Mouse (Mus musculus) forebrain, embryonic 16.5 days (tissue): Measurements from ENCODE around the gene Guca1b. TPM values are rescaled to one million over a fixed set of nuclear protein-coding genes. Genes with fewer than 3 reads are reported as not detected.

ENCODE experiments used
- ATAC-seq: fragments of 200-750 bp; cut with Nextera tagmentation; 2 replicates; pipeline ENCODE4 v1.8.0; 2017; ENCODE audit warnings: mild to moderate bottlenecking, moderate library complexity
- H3K27ac ChIP-seq: fragments of 300-500 bp; sonication (generic); 2 replicates; pipeline ENCODE4 v1.5.1; 2014; ENCODE audit warnings: low read length, control low read depth
- H3K27me3 ChIP-seq: fragments of 300-500 bp; sonication (generic); replicated peaks from 2 replicates; pipeline ENCODE4 v1.6.1; 2014; ENCODE audit warnings: low read length; ENCODE audit not compliant: control insufficient read depth, insufficient read depth
- H3K36me3 ChIP-seq: fragments of 300-500 bp; sonication (generic); 2 replicates; pipeline ENCODE4 v1.6.1; 2014; ENCODE audit not compliant: control insufficient read depth, insufficient read depth
- H3K4me1 ChIP-seq: fragments of 300-500 bp; sonication (generic); replicated peaks from 2 replicates; pipeline ENCODE4 v1.6.1; 2014; ENCODE audit warnings: low read length; ENCODE audit not compliant: control insufficient read depth, insufficient read depth
- H3K4me2 ChIP-seq: fragments of 300-500 bp; sonication (generic); 2 replicates; pipeline ENCODE4 v1.6.1; 2014; ENCODE audit warnings: mild to moderate bottlenecking, low read length, control low read depth
- H3K4me3 ChIP-seq: fragments of 300-500 bp; sonication (generic); replicated peaks from 2 replicates; pipeline ENCODE4 v1.5.1; 2014; ENCODE audit warnings: mild to moderate bottlenecking, low read length, control low read depth
- H3K9ac ChIP-seq: fragments of 300-500 bp; sonication (generic); replicated peaks from 2 replicates; pipeline ENCODE4 v1.6.1; 2014; ENCODE audit warnings: low read depth, low read length, control low read depth
- H3K9me3 ChIP-seq: fragments of 300-500 bp; sonication (generic); 2 replicates; pipeline ENCODE4 v1.6.1; 2016; ENCODE audit warnings: low read length; ENCODE audit not compliant: control insufficient read depth
- WGBS: fragments of 180-500 bp; shearing (Covaris S2); extraction: QIAGEN DNeasy Blood & Tissue Kit; methylation state at CpG from one replicate; pipeline ENCODE4 v1.1.7; 2014; 5-methylcytosine and 5-hydroxymethylcytosine counted together
- polyA plus RNA-seq: library from polyadenylated mRNA; unstranded; fragments of >200 nt; fragmentation: Nextera tagmentation; extraction: Ambion mirVana; gene quantifications from 2 replicates; pipeline ENCODE4 v1.2.1, GENCODE M21; 2015

Guca1b gene
- polyA plus RNA-seq, 1 experiment from 2014 or later = 0.37 TPM

- Histone ChIP-seq H3K27me3 (no peaks in the 10 kb centered on the region), H3K36me3 (peaks cover 26% of the 10 kb centered on the region), H3K4me2 (no peak overlapping the region), H3K27ac (no peak overlapping the region), H3K9ac (no peak overlapping the region), H3K4me3 (no peak overlapping the region), H3K9me3 (no peaks in the 10 kb centered on the region), H3K4me1 (no peaks in the 10 kb centered on the region)
- no peak for ATAC-seq
- WGBS = 87% methylated on average over 6 of the region's 6 CpGs
Measured at GRCm38 (mm10) chr17:47376779-47377280, 8.4 kb upstream of the Guca1b start.

GRCm38 (mm10) chr17:47378133-47378532, 7.1 kb upstream of the Guca1b start:
- Histone ChIP-seq H3K9ac (no peak overlapping the region), H3K4me3 (no peak overlapping the region), H3K27ac (no peak overlapping the region), H3K4me2 (no peak overlapping the region), H3K27me3 (no peaks in the 10 kb centered on the region), H3K9me3 (no peaks in the 10 kb centered on the region), H3K36me3 (peaks cover 19% of the 10 kb centered on the region), H3K4me1 (no peaks in the 10 kb centered on the region)
- 84% methylated on average over 15 of the region's 15 CpGs for WGBS
- no peak for ATAC-seq

DNA sequence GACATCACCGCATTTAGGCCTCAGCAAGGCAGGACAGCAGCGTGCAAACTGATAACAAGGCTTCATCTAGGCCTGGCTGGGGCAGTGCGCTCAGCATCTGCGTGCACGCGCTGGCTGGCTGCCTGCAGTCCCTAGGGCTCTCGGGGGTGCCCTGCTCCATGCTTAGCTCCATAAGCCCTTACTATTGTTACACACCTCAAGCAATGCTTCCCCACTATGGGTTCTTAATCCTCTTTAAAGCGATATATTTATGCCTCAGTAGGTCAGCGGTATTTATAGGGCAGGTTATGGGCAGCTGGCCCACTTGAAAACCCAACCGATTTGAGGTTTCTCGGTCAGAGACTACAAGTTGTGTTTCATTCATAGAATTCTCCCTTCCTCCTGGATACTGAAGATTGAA, 3.3 kb upstream of the Guca1b start:
- 37% methylated on average over 11 of the region's 11 CpGs for WGBS
- no peak overlapping the region for H3K27ac ChIP-seq
- H3K36me3 ChIP-seq = peaks cover 12% of the 10 kb centered on the region
- H3K4me2 ChIP-seq = no peak overlapping the region
- H3K4me3 ChIP-seq = no peak overlapping the region
- H3K9me3 ChIP-seq = no peaks in the 10 kb centered on the region
- no peaks in the 10 kb centered on the region for H3K27me3 ChIP-seq
- H3K4me1 ChIP-seq = no peaks in the 10 kb centered on the region
- no peak for ATAC-seq
- no peak overlapping the region for H3K9ac ChIP-seq

GRCm38 (mm10) chr17:47383266-47383665, 1.9 kb upstream of the Guca1b start:
- Histone ChIP-seq H3K4me2 (no peak overlapping the region), H3K27ac (no peak overlapping the region), H3K9me3 (no peaks in the 10 kb centered on the region), H3K27me3 (no peaks in the 10 kb centered on the region), H3K9ac (no peak overlapping the region), H3K36me3 (peaks cover 9% of the 10 kb centered on the region), H3K4me3 (no peak overlapping the region), H3K4me1 (no peaks in the 10 kb centered on the region)
- no peak for ATAC-seq
- WGBS = 86% methylated on average over 4 of the region's 4 CpGs

DNA sequence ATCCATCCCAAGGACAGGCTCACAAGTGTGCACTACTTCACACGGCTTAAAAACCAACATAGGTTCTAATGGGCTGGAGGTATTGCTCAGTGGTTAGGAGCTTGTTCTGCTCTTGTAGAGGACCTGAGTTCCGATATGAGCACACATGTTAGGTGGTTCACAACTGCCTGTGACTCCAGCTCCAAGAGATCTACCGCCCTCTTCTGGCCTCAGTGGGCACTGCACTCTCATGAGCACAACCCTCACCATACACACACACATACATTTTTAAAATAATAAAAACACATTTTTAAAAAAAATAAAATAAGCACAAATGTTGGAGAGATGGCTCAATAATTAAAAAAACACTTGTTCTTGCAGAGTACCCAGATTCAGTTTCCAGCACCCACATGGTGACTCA, 1.1 kb upstream of the Guca1b start:
- no peaks in the 10 kb centered on the region for H3K9me3 ChIP-seq
- ATAC-seq = no peak
- no peaks in the 10 kb centered on the region for H3K27me3 ChIP-seq
- H3K4me1 ChIP-seq = no peaks in the 10 kb centered on the region
- H3K9ac ChIP-seq = no peak overlapping the region
- no peak overlapping the region for H3K27ac ChIP-seq
- no peak overlapping the region for H3K4me3 ChIP-seq
- no peak overlapping the region for H3K4me2 ChIP-seq
- 90% methylated on average over 3 of the region's 3 CpGs for WGBS
- H3K36me3 ChIP-seq = peaks cover 9% of the 10 kb centered on the region

DNA sequence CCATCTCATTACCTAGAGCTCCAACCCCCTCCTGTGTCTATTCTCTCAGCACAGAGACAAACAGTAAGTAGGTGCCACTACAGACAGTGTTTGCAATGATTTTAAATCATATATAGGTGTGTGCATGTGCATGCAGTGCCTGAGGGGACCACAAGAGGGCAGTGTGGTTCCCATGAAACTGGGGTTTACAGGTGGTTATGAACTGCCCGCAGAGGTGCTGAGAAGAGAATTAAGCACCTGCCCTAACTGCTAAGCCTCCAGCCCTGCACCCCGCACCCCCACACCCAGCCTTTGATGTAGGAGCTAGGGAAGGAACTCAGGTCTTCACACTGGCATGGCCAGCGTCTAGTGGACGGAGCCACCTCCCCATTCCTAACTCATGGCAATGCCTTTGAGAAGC, 1.5 kb downstream of the Guca1b start:
- Histone ChIP-seq H3K9me3 (no peaks in the 10 kb centered on the region), H3K27me3 (no peaks in the 10 kb centered on the region), H3K36me3 (no peaks in the 10 kb centered on the region), H3K4me2 (no peak overlapping the region), H3K9ac (no peak overlapping the region), H3K4me3 (no peak overlapping the region), H3K4me1 (no peaks in the 10 kb centered on the region), H3K27ac (no peak overlapping the region)
- 54% methylated on average over 4 of the region's 4 CpGs for WGBS
- no peak for ATAC-seq

GRCm38 (mm10) chr17:47394223-47394869, 9.2 kb downstream of the Guca1b start:
- Histone ChIP-seq H3K9me3 (no peaks in the 10 kb centered on the region), H3K27me3 (peaks cover 26% of the 10 kb centered on the region), H3K4me2 (peak overlapping the region; percentile 44), H3K9ac (no peak overlapping the region), H3K36me3 (no peaks in the 10 kb centered on the region), H3K27ac (no peak overlapping the region), H3K4me3 (no peak overlapping the region), H3K4me1 (peaks cover 9% of the 10 kb centered on the region)
- ATAC-seq = no peak
- 21% methylated on average over 24 of the region's 24 CpGs for WGBS

- peak; percentile 45; the same call in 1 of the 2 replicates for ATAC-seq
- Histone ChIP-seq H3K36me3 (no peaks in the 10 kb centered on the region), H3K27ac (no peak overlapping the region), H3K27me3 (peaks cover 29% of the 10 kb centered on the region), H3K9ac (no peak overlapping the region), H3K4me2 (peak overlapping the region; percentile 44), H3K9me3 (no peaks in the 10 kb centered on the region), H3K4me1 (peaks cover 9% of the 10 kb centered on the region), H3K4me3 (peak overlapping the region; percentile 26)
- 3% methylated on average over 19 of the region's 20 CpGs for WGBS
Measured at GRCm38 (mm10) chr17:47395376-47395913, 10.3 kb downstream of the Guca1b start.

DNA sequence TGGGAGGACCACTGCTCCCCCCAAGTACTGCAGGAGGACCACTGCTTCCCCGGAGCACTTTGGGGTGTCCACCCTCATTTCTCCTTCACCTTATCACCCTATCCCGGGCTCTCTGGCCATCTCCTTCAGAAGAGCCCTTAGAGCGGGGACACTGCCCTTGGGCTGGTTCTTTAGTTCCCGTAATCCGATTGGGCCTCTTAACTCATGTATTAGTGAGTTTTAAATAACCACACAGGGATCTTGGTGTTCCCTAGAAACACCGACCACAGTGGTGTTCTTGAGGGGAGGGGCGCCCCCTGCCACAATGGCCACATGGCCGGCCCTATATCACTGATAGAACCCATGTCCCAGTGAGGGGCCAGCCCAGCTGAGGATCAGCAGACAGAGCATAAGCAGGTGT, 13.9 kb downstream of the Guca1b start:
- Histone ChIP-seq H3K9me3 (no peaks in the 10 kb centered on the region), H3K27ac (no peak overlapping the region), H3K9ac (no peak overlapping the region), H3K4me3 (no peak overlapping the region), H3K27me3 (peaks cover 28% of the 10 kb centered on the region), H3K4me1 (peaks cover 9% of the 10 kb centered on the region), H3K4me2 (no peak overlapping the region), H3K36me3 (no peaks in the 10 kb centered on the region)
- 85% methylated on average over 8 of the region's 8 CpGs for WGBS
- ATAC-seq = no peak
